Mouse (Mus musculus) CH12.LX (cell line): ENCODE results near the gene Rpgrip1. TPM values are rescaled to one million over a fixed set of nuclear protein-coding genes. Genes with fewer than 3 reads are reported as not detected.

Experiments used
- DNase-seq: peaks from one replicate; pipeline ENCODE4 v3.0.0-alpha.2; 2013; ENCODE audit errors: extremely low read depth
- H3K27ac ChIP-seq: 2 replicates; pipeline ENCODE4 v1.5.1; 2012; ENCODE audit warnings: low read depth, mild to moderate bottlenecking, control low read depth, moderate library complexity; ENCODE audit not compliant: insufficient read depth
- H3K27me3 ChIP-seq: replicated peaks from 2 replicates; pipeline ENCODE3; 2012; ENCODE audit warnings: inconsistent platforms
- H3K36me3 ChIP-seq, 2 experiments: replicated peaks in 1 of 2; 2 replicates each; pipeline versions ENCODE3 to v1.6.1; 2012; ENCODE audit warnings: inconsistent platforms in 1 of 2, low read length in 1 of 2, mild to moderate bottlenecking in 1 of 2, mixed read lengths in 1 of 2, moderate library complexity in 1 of 2; ENCODE audit not compliant: control insufficient read depth in 1 of 2, insufficient read depth in 1 of 2
- H3K4me1 ChIP-seq, 2 experiments: 2 replicates each; pipeline ENCODE4 v1.6.1; 2012; ENCODE audit warnings: inconsistent platforms in 1 of 2, moderate library complexity in 1 of 2; ENCODE audit not compliant: insufficient read depth in 2 of 2, control insufficient read depth in 1 of 2
- H3K4me2 ChIP-seq: 2 replicates; pipeline ENCODE4 v1.6.1; 2012; ENCODE audit warnings: low read depth, mild to moderate bottlenecking, control low read depth; ENCODE audit not compliant: poor library complexity, insufficient read depth, severe bottlenecking
- H3K4me3 ChIP-seq, 3 experiments: fragments of 150-350 bp in 1 of 3; sonication (generic) in 1 of 3; replicated peaks in 1 of 3; 2 replicates each; pipeline versions ENCODE3 to v1.5.1; 2011 to 2012; ENCODE audit warnings: low read depth in 2 of 3, low read length in 2 of 3, mild to moderate bottlenecking in 2 of 3, moderate library complexity in 2 of 3, control low read depth in 1 of 3, improper control_type of control experiment in 1 of 3, inconsistent platforms in 1 of 3, mixed read lengths in 1 of 3; ENCODE audit not compliant: poor library complexity in 1 of 3
- H3K79me2 ChIP-seq: replicated peaks from 2 replicates; pipeline ENCODE4 v1.6.1; 2012; ENCODE audit warnings: mild to moderate bottlenecking, moderate library complexity; ENCODE audit not compliant: control insufficient read depth, poor library complexity, insufficient read depth, severe bottlenecking; ENCODE audit errors: extremely low read depth
- H3K9ac ChIP-seq: 2 replicates; pipeline ENCODE4 v1.6.1; 2012; ENCODE audit warnings: low read depth, mild to moderate bottlenecking, control low read depth, moderate library complexity; ENCODE audit not compliant: insufficient read depth
- H3K9me3 ChIP-seq: replicated peaks from 2 replicates; pipeline ENCODE3; 2012; ENCODE audit warnings: low read length, inconsistent platforms, mixed read lengths
- ELF1 ChIP-seq: IDR thresholded peaks from 2 replicates; pipeline ENCODE4 v1.6.1; 2014; ENCODE audit warnings: low read depth, mild to moderate bottlenecking, inconsistent platforms, low read length, improper control_type of control experiment
- EP300 ChIP-seq: IDR thresholded peaks from 2 replicates; pipeline ENCODE4 v1.6.1; 2011; ENCODE audit warnings: low read length, improper control_type of control experiment
- GABPA ChIP-seq: IDR thresholded peaks from 2 replicates; pipeline ENCODE4 v1.6.1; 2012; ENCODE audit warnings: low read depth, low read length, improper control_type of control experiment, inconsistent platforms; ENCODE audit not compliant: insufficient replicate concordance
- HCFC1 ChIP-seq: IDR thresholded peaks from 2 replicates; pipeline ENCODE4 v1.6.1; 2012; ENCODE audit warnings: low read depth, mild to moderate bottlenecking, inconsistent platforms, low read length, improper control_type of control experiment
- MAX ChIP-seq: IDR thresholded peaks from 2 replicates; pipeline ENCODE4 v1.6.1; 2011; ENCODE audit warnings: low read length, improper control_type of control experiment
- MEF2A ChIP-seq: IDR thresholded peaks from 2 replicates; pipeline ENCODE4 v1.6.1; 2014; ENCODE audit warnings: low read depth, mild to moderate bottlenecking, inconsistent platforms, low read length, improper control_type of control experiment, borderline replicate concordance
- NELFE ChIP-seq: IDR thresholded peaks from 2 replicates; pipeline ENCODE4 v1.6.1; 2011; ENCODE audit warnings: low read depth, low read length, improper control_type of control experiment
- NRF1 ChIP-seq: IDR thresholded peaks from 2 replicates; pipeline ENCODE4 v1.6.1; 2014; ENCODE audit warnings: low read depth, mild to moderate bottlenecking, inconsistent platforms, low read length, improper control_type of control experiment, moderate library complexity
- POLR2A ChIP-seq: IDR thresholded peaks from 2 replicates; pipeline ENCODE4 v1.6.1; 2011; ENCODE audit warnings: low read depth, mild to moderate bottlenecking, improper control_type of control experiment, low read length
- POLR2AphosphoS2 ChIP-seq: IDR thresholded peaks from 2 replicates; pipeline ENCODE4 v1.6.1; 2011; ENCODE audit warnings: low read depth, low read length, improper control_type of control experiment
- RCOR1 ChIP-seq: conservative IDR thresholded peaks from 2 replicates; pipeline ENCODE4 v1.6.1; 2012; ENCODE audit warnings: low read depth, mild to moderate bottlenecking, inconsistent platforms, low read length, improper control_type of control experiment
- SMC3 ChIP-seq: IDR thresholded peaks from 2 replicates; pipeline ENCODE4 v1.6.1; 2011; ENCODE audit warnings: low read depth, low read length, improper control_type of control experiment
- USF1 ChIP-seq: IDR thresholded peaks from 2 replicates; pipeline ENCODE4 v1.6.1; 2014; ENCODE audit warnings: low read depth, mild to moderate bottlenecking, inconsistent platforms, low read length, improper control_type of control experiment
- USF2 ChIP-seq: conservative IDR thresholded peaks from 2 replicates; pipeline ENCODE4 v1.6.1; 2011; ENCODE audit warnings: low read depth, low read length, improper control_type of control experiment
- ZMIZ1 ChIP-seq: IDR thresholded peaks from 2 replicates; pipeline ENCODE4 v1.6.1; 2012; ENCODE audit warnings: low read depth, mild to moderate bottlenecking, inconsistent platforms, low read length, improper control_type of control experiment
- dilution Hi-C: fragments of 300-500 bp; cut with MboI; formaldehyde crosslinking; loops from 2 replicates; pipeline ENCODE4 v1.14.3; 2020; ENCODE audit warnings: low sequenced_read_pairs; ENCODE audit not compliant: extremely low pct_unique_long_range_greater_than_20kb, extremely low pct_ligation_motif_present
- in situ Hi-C: fragments of 300-500 bp; cut with MboI; formaldehyde crosslinking; loops from 3 replicates; pipeline ENCODE4 v1.14.3; 2019; ENCODE audit warnings: low sequenced_read_pairs, low pct_ligation_motif_present, low pct_unique_long_range_greater_than_20kb, mixed read lengths
- polyA plus RNA-seq: library from polyadenylated mRNA; unstranded; fragments of >175 nt; gene quantifications from 2 replicates; pipeline ENCODE4 v1.2.1, GENCODE M21; 2012; ENCODE audit warnings: low read depth; ENCODE audit not compliant: insufficient read length
- total RNA-seq, 2 experiments: library from RNA; depleted of rRNA; stranded (reverse); fragments of 300-350 nt in 1 of 2; fragments of >200 nt in 1 of 2; gene quantifications; 2 replicates each; pipeline ENCODE4 v1.2.3; 2012 to 2014

The Rpgrip1 gene
- total and polyA plus RNA-seq, 3 experiments = 7.3 to 41.8 (median 15.0) TPM

- Histone ChIP-seq H3K4me1 (peaks cover 2 to 4% of the 10 kb centered on the region in 2 experiments; a peak in 2 of 4 replicates), H3K9ac (no peak overlapping the region), H3K36me3 (peaks cover 2 to 10% of the 10 kb centered on the region in 2 experiments), H3K9me3 (no peaks in the 10 kb centered on the region), H3K79me2 (no peaks in the 10 kb centered on the region), H3K27ac (no peak overlapping the region), H3K4me3 (no peak overlapping the region), H3K27me3 (no peaks in the 10 kb centered on the region), H3K4me2 (no peak overlapping the region)
- no peak for DNase-seq
- dilution Hi-C loops = no loop called here
- in situ Hi-C loops = no loop called here
- TF ChIP-seq EP300 (no peak), MEF2A (no peak), USF2 (no peak), MAX (no peak), NRF1 (no peak), RCOR1 (no peak), ELF1 (no peak)
These were observed 44.4 kb upstream of the Rpgrip1 start for GRCm38 (mm10) chr14:52066135-52066534.

- H3K36me3 ChIP-seq = peaks cover 31 to 58% of the 10 kb centered on the region in 2 experiments
- no peaks in the 10 kb centered on the region for H3K9me3 ChIP-seq
- no peak overlapping the region for H3K27ac ChIP-seq
- dilution Hi-C loops (no loop called here), in situ Hi-C loops (no loop called here)
- H3K79me2 ChIP-seq = no peaks in the 10 kb centered on the region; the same call in 1 of the 2 replicates
- DNase-seq = no peak
- H3K4me2 ChIP-seq = no peak overlapping the region
- H3K4me3 ChIP-seq = no peak overlapping the region
- H3K9ac ChIP-seq = no peak overlapping the region
- TF ChIP-seq USF1 (no peak), SMC3 (no peak), MEF2A (no peak), POLR2AphosphoS2 (no peak), RCOR1 (no peak), HCFC1 (no peak), GABPA (no peak), POLR2A (peak; percentile 3; the same call in 1 of the 2 replicates), NELFE (no peak), ZMIZ1 (0 out of 2 replicates have a peak, but pooled peaks have one; percentile 52)
- no peaks in the 10 kb centered on the region for H3K4me1 ChIP-seq
- H3K27me3 ChIP-seq = no peaks in the 10 kb centered on the region
These were observed 38.8 kb upstream of the Rpgrip1 start for GRCm38 (mm10) chr14:52071599-52072137.
